Mouse (Mus musculus) liver, adult 2 months (tissue): Measurements from ENCODE around the gene Gcnt2.

Experiments used
- CTCF ChIP-seq: fragments of 200-500 bp; IDR thresholded peaks from 2 replicates; pipeline ENCODE4 v1.5.1; 2011; ENCODE audit warnings: low read depth, low read length, control low read depth
- POLR2A ChIP-seq: fragments of 200-500 bp; IDR thresholded peaks from 2 replicates; pipeline ENCODE4 v1.6.1; 2011; ENCODE audit warnings: low read length, control low read depth; ENCODE audit not compliant: insufficient read depth; ENCODE audit errors: extremely low read depth

GRCm38 (mm10) chr13:40978652-40979051 lies 119.1 kb downstream of the Gcnt2 start:
- TF ChIP-seq POLR2A, result no peak
- no peak for TF ChIP-seq CTCF
